Mouse (Mus musculus) C2C12 (cell line): ENCODE results near the gene Ppm1h. TPM values are rescaled to one million over a fixed set of nuclear protein-coding genes. Genes with fewer than 3 reads are reported as not detected.

Experiments used
- H3K27me3 ChIP-seq: one replicate; pipeline ENCODE4 v1.6.1; 2011; ENCODE audit not compliant: control insufficient read depth, insufficient read depth, insufficient read length
- H3K36me3 ChIP-seq: one replicate; pipeline ENCODE4 v1.6.1; 2011; ENCODE audit not compliant: control insufficient read depth, insufficient read depth
- H3K4me3 ChIP-seq: one replicate; pipeline ENCODE4 v1.5.1; 2011; ENCODE audit warnings: mild to moderate bottlenecking, control low read depth; ENCODE audit not compliant: poor library complexity, insufficient read depth, severe bottlenecking
- H3K79me2 ChIP-seq: one replicate; pipeline ENCODE4 v1.6.1; 2011; ENCODE audit not compliant: control insufficient read depth, insufficient read depth
- H3K79me3 ChIP-seq: one replicate; pipeline ENCODE4 v1.6.1; 2011; ENCODE audit warnings: low read depth, control low read depth
- H3ac ChIP-seq: one replicate; pipeline ENCODE3; 2011; ENCODE audit warnings: low read depth; ENCODE audit not compliant: control insufficient read depth, insufficient read length
- CEBPB ChIP-seq: IDR thresholded peaks from one replicate; pipeline ENCODE4 v1.6.1; 2011; ENCODE audit warnings: low read depth, mild to moderate bottlenecking, control low read depth, moderate library complexity
- CTCF ChIP-seq: IDR thresholded peaks from one replicate; pipeline ENCODE4 v1.5.1; 2011; ENCODE audit not compliant: control insufficient read depth, insufficient read depth, insufficient read length
- FOSL1 ChIP-seq: IDR thresholded peaks from one replicate; pipeline ENCODE4 v1.8.0; 2011; ENCODE audit warnings: mild to moderate bottlenecking, low read length; ENCODE audit not compliant: poor library complexity, insufficient read depth, severe bottlenecking
- MAX ChIP-seq: IDR thresholded peaks from one replicate; pipeline ENCODE4 v1.6.1; 2011; ENCODE audit warnings: mild to moderate bottlenecking, control low read depth
- MYOD1 ChIP-seq: IDR thresholded peaks from one replicate; pipeline ENCODE4 v1.6.1; 2011; ENCODE audit warnings: low read depth; ENCODE audit not compliant: control insufficient read depth, insufficient read length
- MYOG ChIP-seq: IDR thresholded peaks from one replicate; pipeline ENCODE4 v1.6.1; 2011; ENCODE audit not compliant: control insufficient read depth, insufficient read length; ENCODE audit errors: extremely low read depth
- USF1 ChIP-seq: IDR thresholded peaks from one replicate; pipeline ENCODE4 v1.6.1; 2011; ENCODE audit warnings: low read depth, mild to moderate bottlenecking, control low read depth, moderate library complexity
- polyA plus RNA-seq: library from polyadenylated mRNA; unstranded; fragments of >200 nt; fragmentation: generic; extraction: Trizol; gene quantifications from one replicate; pipeline ENCODE4 v1.2.1, GENCODE M21; 2012; ENCODE audit warnings: missing spikeins

Gene Ppm1h
- polyA plus RNA-seq, 1 experiment: 0.06 TPM

GRCm38 (mm10) chr10:122986320-122987225 lies 308.0 kb downstream of the Ppm1h start:
- Histone ChIP-seq H3K79me2 (peaks cover 41% of the 10 kb centered on the region), H3K4me3 (peak overlapping the region; percentile 91), H3ac (peak overlapping the region; percentile 73), H3K79me3 (peaks cover 34% of the 10 kb centered on the region), H3K36me3 (peaks cover 24% of the 10 kb centered on the region), H3K27me3 (no peaks in the 10 kb centered on the region)
- no peak for TF ChIP-seq MYOG
- TF ChIP-seq MAX: peak; percentile 82

- TF ChIP-seq MAX: no peak
- no peak for TF ChIP-seq MYOG
- TF ChIP-seq USF1: no peak
- no peak for TF ChIP-seq CTCF
- Histone ChIP-seq H3ac (peak overlapping the region; percentile 9), H3K79me2 (peaks cover 29% of the 10 kb centered on the region), H3K36me3 (peaks cover 19% of the 10 kb centered on the region), H3K27me3 (no peaks in the 10 kb centered on the region), H3K79me3 (peaks cover 26% of the 10 kb centered on the region), H3K4me3 (no peak overlapping the region)
These were observed 309.1 kb downstream of the Ppm1h start for GRCm38 (mm10) chr10:122987671-122988128.

- Histone ChIP-seq H3K36me3 (peaks cover 20% of the 10 kb centered on the region), H3K27me3 (no peaks in the 10 kb centered on the region), H3K79me2 (peaks cover 23% of the 10 kb centered on the region), H3K79me3 (peaks cover 20% of the 10 kb centered on the region), H3ac (peak overlapping the region; percentile 19), H3K4me3 (no peak overlapping the region)
- peak; percentile 89 for TF ChIP-seq USF1
- no peak for TF ChIP-seq MYOG
- TF ChIP-seq FOSL1: no peak
- TF ChIP-seq MYOD1: no peak
- no peak for TF ChIP-seq CEBPB
- no peak for TF ChIP-seq MAX
- TF ChIP-seq CTCF: no peak
These were observed 309.8 kb downstream of the Ppm1h start for GRCm38 (mm10) chr10:122988372-122988771.

- Histone ChIP-seq H3K79me2 (peaks cover 7% of the 10 kb centered on the region), H3ac (no peak overlapping the region), H3K4me3 (no peak overlapping the region), H3K27me3 (no peaks in the 10 kb centered on the region), H3K36me3 (peaks cover 22% of the 10 kb centered on the region), H3K79me3 (peaks cover 4% of the 10 kb centered on the region)
- TF ChIP-seq MYOD1 (no peak), FOSL1 (no peak), MAX (no peak), CTCF (no peak), USF1 (no peak), MYOG (no peak), CEBPB (no peak)
These were observed 311.4 kb downstream of the Ppm1h start for GRCm38 (mm10) chr10:122989916-122990315.

- Histone ChIP-seq H3K36me3 (peaks cover 29% of the 10 kb centered on the region), H3K27me3 (no peaks in the 10 kb centered on the region), H3K79me3 (no peaks in the 10 kb centered on the region), H3K79me2 (peaks cover under 1% of the 10 kb centered on the region), H3ac (no peak overlapping the region), H3K4me3 (no peak overlapping the region)
- TF ChIP-seq CTCF (no peak), CEBPB (no peak), USF1 (no peak), MYOG (no peak), MYOD1 (no peak), FOSL1 (no peak), MAX (no peak)
These were observed 312.0 kb downstream of the Ppm1h start for GRCm38 (mm10) chr10:122990606-122991005.

- Histone ChIP-seq H3K36me3 (peaks cover 34% of the 10 kb centered on the region), H3K4me3 (no peak overlapping the region), H3K27me3 (no peaks in the 10 kb centered on the region), H3K79me2 (no peaks in the 10 kb centered on the region), H3ac (no peak overlapping the region), H3K79me3 (no peaks in the 10 kb centered on the region)
- TF ChIP-seq MYOD1 (no peak), FOSL1 (no peak), USF1 (no peak), MAX (no peak), MYOG (no peak), CTCF (no peak), CEBPB (no peak)
These were observed 312.5 kb downstream of the Ppm1h start for GRCm38 (mm10) chr10:122991053-122991452.
